8 mouse cellular contexts compared by ENCODE assay signal in the genomic region with DNA sequence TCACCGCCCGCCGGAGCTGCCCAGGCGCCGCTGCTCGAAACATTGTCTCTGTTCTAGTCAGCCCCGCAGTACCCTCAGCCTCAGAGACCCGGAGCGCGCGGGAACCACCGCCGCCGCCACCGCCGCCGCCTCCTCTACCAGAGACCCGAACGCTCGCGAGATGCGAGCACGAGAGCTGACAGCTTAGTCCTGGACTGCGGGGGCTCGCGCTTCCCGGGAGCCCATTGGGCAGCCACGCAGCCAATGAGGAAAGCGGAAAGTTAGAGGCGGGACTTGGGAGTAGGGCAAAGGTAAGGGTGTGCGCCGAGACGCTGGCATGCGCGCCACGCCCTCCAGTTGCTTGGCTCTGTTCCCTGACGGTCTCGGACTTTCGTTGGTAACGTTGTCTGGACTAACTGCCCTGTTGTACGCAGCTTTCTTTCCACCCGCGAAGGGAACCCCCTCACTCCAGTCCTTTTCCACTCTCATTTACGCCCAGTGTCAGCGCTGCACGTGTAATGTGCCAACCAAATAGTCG. TPM values are rescaled to one million over a fixed set of nuclear protein-coding genes. Genes with fewer than 3 reads are reported as not detected.
DNase-seq lines count a peak whose midpoint lies in the region; ATAC-seq and TF ChIP-seq lines count a peak whose summit lies in the region.

A gene (minus strand): TSS at position 217 of the 517 bp plus-strand sequence.

- peak within 1 kb of the TSS; percentile 78 for H3K4me3 ChIP-seq in hindbrain, embryonic 10.5 days
- peak within 1 kb of the TSS; percentile 85 for H3K4me3 ChIP-seq in lung, postnatal 0 days (ENCODE audit: low read depth, low read length)

- H3K4me2 ChIP-seq in lung, postnatal 0 days (replicated peaks; ENCODE audit: low read depth, low read length) = peak within 1 kb of the TSS; percentile 81

- WGBS in hindbrain, embryonic 10.5 days = under 1% methylated on average over 47 of the region's 47 CpGs
- WGBS in lung, postnatal 0 days = under 1% methylated on average over 42 of the region's 47 CpGs

- H3K36me3 ChIP-seq in hindbrain, embryonic 10.5 days = no peaks in the 10 kb centered on the region
- no peaks in the 10 kb centered on the region for H3K36me3 ChIP-seq in lung, postnatal 0 days (ENCODE audit: insufficient read depth, low read length)

- TF ChIP-seq CTCF in lung, postnatal 0 days (IDR thresholded peaks at IDR 0.05) = no peak

- peak; percentile 100 for ATAC-seq in frontal cortex, adult (ENCODE audit: low TSS enrichment)
- ATAC-seq in lung, postnatal 0 days = peak; percentile 99

- DNase-seq in MN1 (ENCODE audit: low spot score) = peak; percentile 97
- peak; percentile 92 for DNase-seq in cerebellum, adult 9-10 months
- DNase-seq in hindbrain, embryonic 10.5 days (ENCODE audit: low spot score) = peak; percentile 95
- DNase-seq in layer of hippocampus, adult 9-11 months = peak; percentile 96
- DNase-seq in lung, postnatal 0 days (ENCODE audit: low spot score) = peak; percentile 99
- peak; percentile 91 for DNase-seq in ovary, postnatal 14 days (ENCODE audit: low spot score)
- peak; percentile 97 for DNase-seq in thymus, postnatal 14 days

- peaks cover 24% of the 10 kb centered on the region for H3K27me3 ChIP-seq in hindbrain, embryonic 10.5 days (ENCODE audit: insufficient read depth, poor library complexity, severe bottlenecking)
- no peaks in the 10 kb centered on the region for H3K27me3 ChIP-seq in lung, postnatal 0 days (replicated peaks; ENCODE audit: insufficient read depth, low read length)

- H3K9me3 ChIP-seq in hindbrain, embryonic 10.5 days = no peaks in the 10 kb centered on the region
- no peaks in the 10 kb centered on the region for H3K9me3 ChIP-seq in lung, postnatal 0 days (ENCODE audit: low read length)

- peak; percentile 63 for TF ChIP-seq EP300 in lung, postnatal 0 days (IDR thresholded peaks at IDR 0.05)

- H3K9ac ChIP-seq in lung, postnatal 0 days (replicated peaks; ENCODE audit: low read depth) = peak within 1 kb of the TSS; percentile 91

- peak within 1 kb of the TSS; percentile 94 for H3K27ac ChIP-seq in hindbrain, embryonic 10.5 days
- H3K27ac ChIP-seq in lung, postnatal 0 days (ENCODE audit: low read length) = peak within 1 kb of the TSS; percentile 95

- H3K4me1 ChIP-seq in hindbrain, embryonic 10.5 days (replicated peaks) = peaks cover 16% of the 10 kb centered on the region; the same call in 1 of the 2 replicates
- peaks cover 3% of the 10 kb centered on the region; the same call in 1 of the 2 replicates for H3K4me1 ChIP-seq in lung, postnatal 0 days (ENCODE audit: insufficient read depth, low read depth, low read length)

RNA-seq across cellular contexts. Expression of the gene that starts here (rescaled TPM):
- polyA plus RNA-seq in hindbrain, embryonic 10.5 days (2016; fragmentation: Nextera tagmentation; extraction: Ambion mirVana) = 122 and 135 TPM in 2 replicates
- 175 and 196 TPM in 2 replicates for polyA plus RNA-seq in lung, postnatal 0 days (2015; fragmentation: Nextera tagmentation; extraction: Ambion mirVana)

Comparison
In these comparisons a context has a peak if more than half of its experiments do, and no peak if none do; other contexts are left out.
1. Peak in every context shown above with its lines: DNase-seq, ATAC-seq, H3K4me3 ChIP-seq and H3K27ac ChIP-seq.